Mouse (Mus musculus): ENCODE results near the gene Olfr1396.

Gene Olfr1396

GRCm38 (mm10) chr11:49114774-49115173 is at the start of gene Olfr1396:
Gene Olfr1396 (minus strand): TSS chr11:49114874.
- no peak for DNase-seq (ENCODE audit: low spot score in 2 of 2)

- DNase-seq (ENCODE audit: low spot score in 2 of 2) = no peak
These were observed 42.4 kb upstream of the Olfr1396 start for GRCm38 (mm10) chr11:49156821-49157814.

- DNase-seq (ENCODE audit: low spot score in 2 of 2) = no peak
These were observed 39.4 kb upstream of the Olfr1396 start, which contains the start of gene Olfr1394 for GRCm38 (mm10) chr11:49154077-49154476. Gene Olfr1394 (plus strand): TSS chr11:49154377.

DNA sequence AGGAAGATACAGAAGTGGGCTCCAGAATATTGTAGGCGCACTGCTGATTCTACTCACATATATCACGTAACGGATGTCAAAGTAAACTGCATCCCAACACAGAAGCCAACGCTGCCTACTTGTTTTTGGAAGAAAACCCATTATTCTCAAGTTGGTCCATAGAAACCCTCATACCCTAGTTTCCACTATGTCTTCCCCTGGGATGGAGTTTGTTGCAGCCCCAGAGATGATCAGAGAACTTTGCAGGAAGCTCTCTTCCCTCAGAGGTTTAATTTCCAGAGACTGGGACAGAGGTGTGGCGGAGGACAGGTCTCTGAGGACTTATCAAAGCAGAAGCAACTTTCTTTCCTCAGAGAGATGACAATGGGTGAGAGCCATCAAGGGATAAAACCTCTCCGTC is 27.3 kb upstream of the Olfr1396 start, which contains the start of gene Olfr1395:
Gene Olfr1395, plus strand, starts transcription at position 301 of the 400 bp plus-strand sequence.
- no peak for DNase-seq (ENCODE audit: low spot score in 2 of 2)

DNA sequence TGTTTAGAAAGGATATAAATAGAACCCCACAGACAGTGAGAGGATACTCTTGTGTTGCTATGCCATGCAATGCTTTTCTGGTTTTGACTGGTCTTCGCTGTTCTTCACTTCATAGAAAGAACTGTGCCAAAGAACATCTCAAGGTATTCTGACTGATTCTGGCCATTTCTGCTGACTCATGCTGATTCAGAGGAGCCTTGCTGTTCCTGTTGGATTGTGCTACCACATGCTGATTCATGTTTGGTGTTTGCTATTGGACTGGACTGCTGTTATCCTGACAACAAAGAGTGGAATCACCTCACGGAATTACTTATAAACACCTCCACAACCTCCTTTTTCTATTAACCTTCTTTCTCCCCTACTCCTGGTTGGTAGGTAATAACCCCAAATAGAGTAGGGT is 9.5 kb upstream of the Olfr1396 start:
- DNase-seq (ENCODE audit: low spot score in 2 of 2) = no peak

DNA sequence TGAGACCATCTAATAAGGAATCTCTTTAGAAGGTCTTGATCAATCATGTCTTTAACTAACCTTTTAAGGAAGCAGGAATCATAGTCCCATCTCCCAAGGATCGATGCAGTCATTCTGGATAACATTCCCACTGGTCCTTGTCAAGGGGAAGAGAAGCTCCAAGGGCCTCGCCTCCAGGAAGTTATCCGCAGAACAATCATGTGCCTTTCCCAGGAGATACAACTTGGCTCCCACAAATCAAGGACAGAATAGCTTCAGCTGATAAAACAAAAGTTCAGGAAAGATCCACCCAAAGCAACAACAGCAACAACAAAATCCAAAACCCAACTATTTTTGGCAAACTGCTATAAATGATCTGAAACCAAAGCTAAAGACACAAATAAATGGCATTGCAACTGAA is 5.0 kb upstream of the Olfr1396 start:
- DNase-seq (ENCODE audit: low spot score in 2 of 2) = no peak

DNA sequence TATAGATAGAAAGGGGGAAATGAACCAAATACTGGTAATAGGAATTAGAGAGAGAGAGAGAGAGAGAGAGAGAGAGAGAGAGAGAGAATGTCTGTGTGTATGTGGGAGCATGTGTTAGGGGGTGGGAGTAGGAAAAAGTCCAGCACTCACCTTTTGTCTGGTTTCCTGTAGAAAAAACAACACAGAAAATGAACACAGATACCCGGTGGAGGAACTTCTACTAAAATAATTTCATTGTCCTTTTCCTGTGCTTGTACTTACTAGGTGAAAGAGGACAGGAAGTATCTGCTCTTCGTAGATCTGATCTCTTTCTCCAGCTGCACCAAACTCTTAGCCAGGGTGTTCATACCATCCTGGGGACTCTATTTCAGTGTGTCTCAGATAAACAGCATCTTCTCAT is 516 bp downstream of the Olfr1396 start:
- DNase-seq (ENCODE audit: low spot score in 2 of 2) = no peak

DNA sequence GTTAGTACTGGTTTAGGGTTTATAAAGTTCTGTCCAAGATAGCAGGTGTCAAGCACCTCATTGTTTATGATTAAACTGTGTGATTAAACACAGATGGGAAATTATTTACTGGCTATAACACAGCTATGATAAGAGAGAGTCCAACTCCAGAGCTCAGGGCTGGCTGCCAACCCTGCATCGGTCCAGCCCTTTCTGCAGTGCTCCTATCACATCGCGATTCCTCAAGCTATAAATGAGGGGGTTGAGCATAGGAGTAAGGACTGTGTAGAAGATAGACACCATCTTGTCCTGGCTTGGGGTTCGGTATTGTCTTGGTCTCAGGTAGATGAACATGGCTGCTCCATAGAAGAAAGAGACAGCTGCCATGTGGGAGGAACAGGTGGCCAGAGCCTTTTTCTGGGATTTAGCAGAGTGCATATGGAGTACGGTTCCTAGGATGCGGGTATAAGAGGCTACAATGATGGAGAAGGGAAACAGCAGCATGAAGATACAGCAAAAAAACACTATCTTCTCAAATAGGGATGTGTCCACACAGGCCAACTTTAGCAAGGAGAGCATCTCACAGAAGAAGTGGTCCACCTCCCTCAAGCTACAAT is 2.0 kb downstream of the Olfr1396 start:
- no peak for DNase-seq (ENCODE audit: low spot score in 2 of 2)

- no peak for DNase-seq (ENCODE audit: low spot score in 2 of 2)
These were observed 3.7 kb downstream of the Olfr1396 start for GRCm38 (mm10) chr11:49111000-49111399.

DNA sequence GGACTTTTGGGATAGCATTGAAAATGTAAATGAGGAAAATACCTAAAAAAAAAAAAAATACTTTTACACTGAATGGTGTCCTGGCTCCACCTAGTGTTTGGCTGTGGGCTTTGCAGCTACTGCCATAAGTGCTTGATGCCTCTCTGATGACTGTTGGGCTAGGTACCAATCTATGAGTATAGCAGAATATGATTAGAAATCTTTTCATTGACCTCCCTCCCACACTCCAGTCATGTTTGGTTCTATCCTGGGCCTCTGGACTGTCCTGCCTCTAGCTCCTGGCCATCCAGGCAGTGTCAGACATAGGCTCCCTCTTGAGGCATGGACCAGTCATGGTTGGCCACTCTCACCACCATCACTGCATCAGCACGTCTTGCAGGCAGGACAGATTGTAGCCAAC is 5.8 kb downstream of the Olfr1396 start:
- no peak for DNase-seq (ENCODE audit: low spot score in 2 of 2)

GRCm38 (mm10) chr11:49107650-49108537 is 6.8 kb downstream of the Olfr1396 start:
- no peak for DNase-seq (ENCODE audit: low spot score in 2 of 2)

GRCm38 (mm10) chr11:49105752-49106151 is 8.9 kb downstream of the Olfr1396 start:
- DNase-seq (ENCODE audit: low spot score in 2 of 2) = no peak

DNA sequence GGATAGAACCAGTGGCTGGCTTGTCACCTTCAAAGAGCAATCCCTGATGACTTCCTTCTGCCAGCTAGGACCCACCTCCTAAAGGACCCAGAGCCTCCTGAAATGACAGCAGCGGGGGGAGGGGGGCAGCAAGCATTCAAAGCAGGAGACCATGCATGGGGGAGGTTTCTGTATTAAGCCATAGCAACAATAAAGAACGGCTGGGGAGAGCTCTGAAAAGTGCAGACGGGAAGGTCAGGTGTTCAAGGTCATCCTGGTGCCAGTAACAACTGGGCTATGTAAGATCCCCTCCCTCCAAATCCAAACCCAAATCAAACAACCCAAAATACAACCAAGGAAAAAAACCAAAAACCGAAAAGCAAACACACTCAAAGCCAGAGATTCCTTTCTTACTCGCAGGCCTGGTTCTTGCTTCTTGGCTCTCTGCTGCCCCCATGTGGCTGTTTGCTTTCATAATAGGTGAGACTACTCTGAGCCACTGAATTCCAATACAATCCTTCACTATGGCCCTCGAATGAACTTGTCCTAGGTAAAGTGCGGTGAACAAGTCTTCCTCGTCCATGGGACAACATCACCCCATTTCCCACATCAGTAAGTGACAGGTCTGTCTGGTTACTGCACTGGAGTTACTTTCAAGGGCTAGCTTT is 11.5 kb downstream of the Olfr1396 start:
- peak; percentile 75 to 90 for DNase-seq (ENCODE audit: low spot score in 2 of 2)

GRCm38 (mm10) chr11:49101500-49101899 is 13.2 kb downstream of the Olfr1396 start:
- no peak for DNase-seq (ENCODE audit: low spot score in 2 of 2)

- DNase-seq (ENCODE audit: low spot score in 2 of 2) = no peak
These were observed 14.3 kb downstream of the Olfr1396 start for GRCm38 (mm10) chr11:49100409-49100808.

DNA sequence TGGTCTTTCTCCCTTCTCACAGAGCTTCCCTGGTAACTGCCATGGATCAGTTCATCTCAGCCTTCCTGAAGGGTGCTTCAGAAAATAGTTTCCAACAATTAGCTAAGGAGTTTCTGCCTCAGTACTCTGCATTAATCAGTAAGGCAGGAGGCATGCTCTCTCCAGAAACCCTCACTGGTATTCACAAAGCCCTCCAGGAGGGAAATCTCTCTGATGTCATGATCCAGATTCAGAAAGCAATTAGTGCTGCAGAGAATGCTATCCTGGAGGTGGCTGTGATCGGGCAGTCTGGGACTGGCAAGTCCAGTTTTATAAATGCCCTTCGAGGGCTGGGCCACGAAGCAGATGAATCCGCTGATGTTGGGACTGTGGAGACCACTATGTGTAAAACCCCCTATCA is 19.3 kb downstream of the Olfr1396 start:
- DNase-seq (ENCODE audit: low spot score in 2 of 2) = no peak

- DNase-seq (ENCODE audit: low spot score in 2 of 2) = no peak
These were observed 20.6 kb downstream of the Olfr1396 start for GRCm38 (mm10) chr11:49093861-49094660.

DNA sequence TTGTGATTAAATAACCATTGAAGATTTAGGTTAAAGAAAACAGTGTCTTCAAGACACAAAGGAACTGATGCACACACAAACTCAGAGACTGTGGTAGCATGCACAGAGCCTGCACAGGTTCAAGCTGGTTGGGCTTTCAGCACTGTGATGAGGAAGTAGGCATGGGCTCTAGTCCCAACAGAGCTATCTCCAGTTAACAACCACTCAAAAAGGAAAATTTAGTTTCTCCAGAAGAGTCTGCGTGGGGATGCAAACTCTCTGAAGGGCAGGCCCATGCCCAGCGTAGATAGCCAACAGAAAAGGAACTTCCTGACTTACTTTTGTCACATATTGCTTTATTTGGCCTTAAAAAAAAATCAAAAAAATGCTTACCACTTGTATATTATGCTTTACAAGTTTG is 21.9 kb downstream of the Olfr1396 start:
- DNase-seq (ENCODE audit: low spot score in 2 of 2) = no peak

DNA sequence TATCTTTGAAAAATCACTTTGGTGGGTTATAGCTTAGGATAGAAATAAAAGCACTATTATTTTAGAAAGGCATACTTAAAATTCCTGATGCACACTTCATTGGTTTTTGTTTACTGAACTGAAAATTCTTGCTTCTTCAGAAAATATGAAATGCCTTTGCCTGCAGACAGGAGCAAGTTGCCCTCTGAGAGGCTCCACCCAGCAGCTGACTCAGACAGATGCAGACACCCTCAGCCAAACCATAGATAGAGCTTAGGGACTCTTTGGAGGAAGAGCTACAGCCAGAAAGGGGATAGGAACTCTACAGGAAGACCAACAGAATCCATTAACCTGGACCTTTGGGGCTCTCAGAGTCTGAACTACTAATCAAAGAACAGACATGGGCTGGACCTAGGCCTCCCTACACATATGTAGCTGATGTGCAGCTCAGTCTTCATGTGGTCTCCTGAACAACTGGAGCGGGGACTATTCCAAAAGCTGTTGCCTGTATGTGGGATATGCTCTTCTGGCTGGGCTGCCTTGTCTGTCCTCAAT is 22.6 kb downstream of the Olfr1396 start:
- DNase-seq (ENCODE audit: low spot score in 2 of 2) = no peak

GRCm38 (mm10) chr11:49091171-49091570 is 23.5 kb downstream of the Olfr1396 start:
- no peak for DNase-seq (ENCODE audit: low spot score in 2 of 2)

Measured in spleen, postnatal 14 days (tissue).